Mouse (Mus musculus): ENCODE results near the gene Zfp110. TPM values are rescaled to one million over a fixed set of nuclear protein-coding genes. Genes with fewer than 3 reads are reported as not detected.

Zfp110 gene
- polyA plus RNA-seq, 1 experiment from 2014 or later: 26.1 TPM

Other genes with a start within 250 kb of the Zfp110 start
- gene Vmn2r53, start 226.0 kb upstream of the Zfp110 start, polyA plus RNA-seq (2015; fragmentation: Nextera tagmentation; extraction: Ambion mirVana): not detected in 2 replicates
- gene Vmn2r54, start 194.4 kb upstream of the Zfp110 start, polyA plus RNA-seq (2015; fragmentation: Nextera tagmentation; extraction: Ambion mirVana): not detected in 2 replicates
- gene Vmn2r55, start 149.8 kb upstream of the Zfp110 start, polyA plus RNA-seq (2015; fragmentation: Nextera tagmentation; extraction: Ambion mirVana): not detected in 2 replicates
- not detected in 2 replicates for gene Vmn2r56, start 99.8 kb upstream of the Zfp110 start, polyA plus RNA-seq (2015; fragmentation: Nextera tagmentation; extraction: Ambion mirVana)
- 16.7 and 18.5 TPM in 2 replicates for gene Zscan18, start 31.1 kb upstream of the Zfp110 start, polyA plus RNA-seq (2015; fragmentation: Nextera tagmentation; extraction: Ambion mirVana)
- gene Zfp329, start 15.9 kb upstream of the Zfp110 start, polyA plus RNA-seq (2015; fragmentation: Nextera tagmentation; extraction: Ambion mirVana): 34.3 and 35.5 TPM in 2 replicates
- 7.6 and 8.8 TPM in 2 replicates for gene Zfp128, start 46.4 kb downstream of the Zfp110 start, polyA plus RNA-seq (2015; fragmentation: Nextera tagmentation; extraction: Ambion mirVana)
- 12.6 and 14.0 TPM in 2 replicates for gene Zscan22, start 63.1 kb downstream of the Zfp110 start, polyA plus RNA-seq (2015; fragmentation: Nextera tagmentation; extraction: Ambion mirVana)
- gene Rps5, start 87.5 kb downstream of the Zfp110 start, polyA plus RNA-seq (2015; fragmentation: Nextera tagmentation; extraction: Ambion mirVana): 606 and 663 TPM in 2 replicates
- 0.45 and 0.70 TPM in 2 replicates for gene Rnf225, start 92.7 kb downstream of the Zfp110 start, polyA plus RNA-seq (2015; fragmentation: Nextera tagmentation; extraction: Ambion mirVana)
- 11.8 and 14.3 TPM in 2 replicates for gene Zfp324, start 131.1 kb downstream of the Zfp110 start, polyA plus RNA-seq (2015; fragmentation: Nextera tagmentation; extraction: Ambion mirVana)
- 12.0 and 12.4 TPM in 2 replicates for gene Zfp446, start 143.1 kb downstream of the Zfp110 start, polyA plus RNA-seq (2015; fragmentation: Nextera tagmentation; extraction: Ambion mirVana)
- gene Slc27a5, start 163.4 kb downstream of the Zfp110 start, polyA plus RNA-seq (2015; fragmentation: Nextera tagmentation; extraction: Ambion mirVana): 0.21 and 0.32 TPM in 2 replicates
- 223 and 229 TPM in 2 replicates for gene Trim28, start 164.4 kb downstream of the Zfp110 start, polyA plus RNA-seq (2015; fragmentation: Nextera tagmentation; extraction: Ambion mirVana)
- gene Zbtb45, start 175.3 kb downstream of the Zfp110 start, polyA plus RNA-seq (2015; fragmentation: Nextera tagmentation; extraction: Ambion mirVana): 36.2 and 37.8 TPM in 2 replicates
- 170 and 189 TPM in 2 replicates for gene Chmp2a, start 200.0 kb downstream of the Zfp110 start, polyA plus RNA-seq (2015; fragmentation: Nextera tagmentation; extraction: Ambion mirVana)
- gene Ube2m, start 203.5 kb downstream of the Zfp110 start, polyA plus RNA-seq (2015; fragmentation: Nextera tagmentation; extraction: Ambion mirVana): 149 and 152 TPM in 2 replicates
- 5.6 and 6.0 TPM in 2 replicates for gene Mzf1, start 220.0 kb downstream of the Zfp110 start, polyA plus RNA-seq (2015; fragmentation: Nextera tagmentation; extraction: Ambion mirVana)

Data from neural tube, embryonic 13.5 days (tissue).